Mouse (Mus musculus): ENCODE data around the gene Kcnj12.

GRCm38 (mm10) chr11:61110113-61110512 is 87.7 kb downstream of the Kcnj12 start:
- TF ChIP-seq CTCF (IDR thresholded peaks at IDR 0.05; ENCODE audit: insufficient read depth, low read length) (no peak), POLR2A (IDR thresholded peaks at IDR 0.05; ENCODE audit: borderline replicate concordance, extremely low read depth, low read depth, low read length) (no peak)

All from lung, adult 2 months (tissue).